Mouse (Mus musculus) frontal cortex, adult 2 months (tissue): ENCODE measurements around the gene Olfr1030. TPM values are rescaled to one million over a fixed set of nuclear protein-coding genes. Genes with fewer than 3 reads are reported as not detected.
"Not testable (repeated sequence)": the region's sequence is repeated elsewhere in the genome, so short reads cannot be mapped to it uniquely, and the experiment has no call there.

ENCODE experiments used
- DNase-seq, 2 experiments: peaks; one replicate each; pipeline ENCODE4 v3.0.0; 2022; ENCODE audit warnings: low spot score in 1 of 2; ENCODE audit errors: extremely low spot score in 1 of 2
- polyA plus RNA-seq: library from polyadenylated mRNA; depleted of rRNA; stranded (reverse); fragments of >200 nt; gene quantifications from 2 replicates; pipeline ENCODE4 v1.2.3, GENCODE M21; 2012; rRNA removed

The Olfr1030 gene
- polyA plus RNA-seq = 0.04 TPM in 1 of 2 replicates, not detected in the other

- no peak for DNase-seq
Measured at GRCm38 (mm10) chr2:85978976-85979375, at the start of gene Olfr1030. Olfr1030 (plus strand) TSS chr2:85979276.

- DNase-seq = no peak
Measured at GRCm38 (mm10) chr2:85950137-85950536, 28.9 kb upstream of the Olfr1030 start, which contains the start of gene Olfr1028. Olfr1028 (plus strand) TSS chr2:85950437.

GRCm38 (mm10) chr2:85973595-85973994 lies 5.5 kb upstream of the Olfr1030 start, which contains the start of gene Olfr1029:
Olfr1029 (plus strand) TSS chr2:85973895.
- DNase-seq = no peak

- DNase-seq = no peak
Measured at GRCm38 (mm10) chr2:85990004-85990403, 10.9 kb downstream of the Olfr1030 start, which contains the start of gene Olfr1031. Olfr1031 (plus strand) TSS chr2:85990304.

- no peak for DNase-seq
Measured at GRCm38 (mm10) chr2:86005240-86005639, 26.2 kb downstream of the Olfr1030 start, which contains the start of gene Olfr1032. Olfr1032 (plus strand) TSS chr2:86005540.

- DNase-seq = not testable (repeated sequence)
Measured at GRCm38 (mm10) chr2:86020406-86020805, 41.3 kb downstream of the Olfr1030 start, which contains the start of gene Olfr1033. Olfr1033 (plus strand) TSS chr2:86020633.

- not testable (repeated sequence) for DNase-seq
Measured at GRCm38 (mm10) chr2:86021518-86021917, 42.4 kb downstream of the Olfr1030 start.

Other genes with a start within 250 kb of the Olfr1030 start
- gene Olfr1012, start 216.5 kb upstream of the Olfr1030 start, polyA plus RNA-seq = not detected in 2 replicates
- gene Olfr1013, start 212.2 kb upstream of the Olfr1030 start, polyA plus RNA-seq = 0.10 TPM in 1 of 2 replicates, not detected in the other
- not detected in 2 replicates for gene Olfr1014, start 206.6 kb upstream of the Olfr1030 start, polyA plus RNA-seq
- not detected in 2 replicates for gene Olfr1015, start 197.3 kb upstream of the Olfr1030 start, polyA plus RNA-seq
- gene Olfr1016, start 176.7 kb upstream of the Olfr1030 start, polyA plus RNA-seq = not detected in 2 replicates
- 0.27 TPM in 1 of 2 replicates, not detected in the other for gene Olfr1018, start 160.8 kb upstream of the Olfr1030 start, polyA plus RNA-seq
- 0.06 TPM in 1 of 2 replicates, not detected in the other for gene Olfr1019, start 133.8 kb upstream of the Olfr1030 start, polyA plus RNA-seq
- not detected in 2 replicates for gene Olfr1020, start 132.2 kb upstream of the Olfr1030 start, polyA plus RNA-seq
- not detected in 2 replicates for gene Olfr1022, start 110.7 kb upstream of the Olfr1030 start, polyA plus RNA-seq
- gene Olfr1023, start 93.6 kb upstream of the Olfr1030 start, polyA plus RNA-seq = not detected in 2 replicates
- not detected in 2 replicates for gene Olfr1024, start 74.2 kb upstream of the Olfr1030 start, polyA plus RNA-seq
- gene Olfr1025-ps1, start 64.1 kb upstream of the Olfr1030 start, polyA plus RNA-seq = not detected in 2 replicates
- gene Olfr1026, start 57.7 kb upstream of the Olfr1030 start, polyA plus RNA-seq = not detected in 2 replicates
- not detected in 2 replicates for gene Olfr1028, start 28.8 kb upstream of the Olfr1030 start, polyA plus RNA-seq
- gene Olfr1029, start 5.4 kb upstream of the Olfr1030 start, polyA plus RNA-seq = 0.08 and 0.11 TPM in 2 replicates
- gene Olfr1031, start 11.0 kb downstream of the Olfr1030 start, polyA plus RNA-seq = not detected in 2 replicates
- not detected in 2 replicates for gene Olfr1032, start 26.3 kb downstream of the Olfr1030 start, polyA plus RNA-seq
- 0.11 and 0.16 TPM in 2 replicates for gene Olfr1033, start 41.4 kb downstream of the Olfr1030 start, polyA plus RNA-seq
- gene Olfr1034, start 66.6 kb downstream of the Olfr1030 start, polyA plus RNA-seq = 0.02 TPM in 1 of 2 replicates, not detected in the other
- not detected in 2 replicates for gene Olfr1036, start 94.7 kb downstream of the Olfr1030 start, polyA plus RNA-seq
- gene Olfr1037, start 108.1 kb downstream of the Olfr1030 start, polyA plus RNA-seq = not detected in 2 replicates
- gene Olfr1039, start 156.7 kb downstream of the Olfr1030 start, polyA plus RNA-seq = not detected in 2 replicates
- gene Olfr1040, start 167.5 kb downstream of the Olfr1030 start, polyA plus RNA-seq = not detected in 2 replicates
- gene Olfr1042, start 182.6 kb downstream of the Olfr1030 start, polyA plus RNA-seq = not detected in 2 replicates
- not detected in 2 replicates for gene Olfr1043, start 188.2 kb downstream of the Olfr1030 start, polyA plus RNA-seq
- not detected in 2 replicates for gene Olfr1044, start 198.5 kb downstream of the Olfr1030 start, polyA plus RNA-seq
- gene Olfr52, start 206.4 kb downstream of the Olfr1030 start, polyA plus RNA-seq = 0.10 TPM in 1 of 2 replicates, not detected in the other
- 0.04 and 0.12 TPM in 2 replicates for gene Olfr1045, start 223.7 kb downstream of the Olfr1030 start, polyA plus RNA-seq
- not detected in 2 replicates for gene Olfr1046, start 240.0 kb downstream of the Olfr1030 start, polyA plus RNA-seq